13 mouse cellular contexts compared by ENCODE assay signal in the genomic region with DNA sequence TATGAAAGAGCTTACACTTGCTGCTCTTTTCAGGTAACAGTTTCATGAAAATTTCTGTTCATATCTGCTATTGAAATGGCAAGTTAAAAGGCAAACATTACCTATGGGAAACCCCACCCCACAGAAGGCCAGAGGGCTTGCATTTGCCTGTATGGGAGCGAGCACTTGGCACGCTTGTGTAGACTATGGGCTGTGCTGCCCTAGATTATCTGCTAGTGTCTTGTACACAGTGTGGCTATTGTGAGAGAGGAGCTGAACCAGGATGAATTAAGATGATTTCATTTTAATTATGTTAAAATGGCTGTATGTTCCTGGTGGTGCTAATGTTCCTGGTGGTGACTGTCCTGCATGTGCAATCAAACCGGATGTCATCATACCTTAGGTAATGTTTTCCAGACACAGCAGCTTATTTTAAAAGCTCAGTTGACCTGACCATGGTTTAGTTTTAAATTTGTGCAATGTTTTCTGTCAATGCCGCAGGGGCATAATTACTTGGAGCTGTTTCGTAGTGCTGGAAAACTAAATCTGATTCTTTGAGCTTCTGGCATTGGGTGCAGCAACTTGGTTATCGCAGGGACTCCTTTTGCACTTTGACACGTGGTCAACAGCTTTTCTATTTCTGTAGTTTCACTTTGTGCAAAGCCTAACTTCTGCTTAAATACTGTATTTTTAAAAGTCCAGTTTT. TPM values are rescaled to one million over a fixed set of nuclear protein-coding genes. Genes with fewer than 3 reads are reported as not detected.
DNase-seq lines count a peak whose midpoint lies in the region; ATAC-seq and TF ChIP-seq lines count a peak whose summit lies in the region.
"Had no signal": no experiment of that assay in that cellular context is flagged by ENCODE, and none has a peak within 500 bp of the region (broad histone marks: within the 10 kb centered on the region; RNA-seq: fewer than 3 reads in every experiment).

No protein-coding gene starts in this region.

- no peak overlapping the region for H3K9ac ChIP-seq in embryonic facial prominence, embryonic 14.5 days (ENCODE audit: low read depth, low read length)
- no peak overlapping the region for H3K9ac ChIP-seq in liver, embryonic 15.5 days
- H3K9ac ChIP-seq: neural tube, embryonic 12.5 days had no signal

- no peak for TF ChIP-seq CTCF in layer of hippocampus, adult 2 months (conservative IDR thresholded peaks at IDR 0.05)

- peaks cover 34% of the 10 kb centered on the region for H3K4me1 ChIP-seq in embryonic facial prominence, embryonic 14.5 days (ENCODE audit: control insufficient read depth, insufficient read depth, low read length)
- H3K4me1 ChIP-seq in liver, embryonic 15.5 days (replicated peaks) = peaks cover 18% of the 10 kb centered on the region

- peak overlapping the region; percentile 16; the same call in 1 of the 2 replicates for H3K4me2 ChIP-seq in embryonic facial prominence, embryonic 14.5 days (ENCODE audit: low read depth, low read length)
- peak overlapping the region; percentile 5; the same call in 1 of the 2 replicates for H3K4me2 ChIP-seq in liver, embryonic 15.5 days
- H3K4me2 ChIP-seq: neural tube, embryonic 12.5 days had no signal

- ATAC-seq in embryonic facial prominence, embryonic 14.5 days (ENCODE audit: low read depth) = no peak
- no peak for ATAC-seq in liver, embryonic 15.5 days (ENCODE audit: insufficient read depth)
- ATAC-seq in erythroid progenitor cell, adult 5-6 weeks (replicated peaks; ENCODE audit: low FRiP score, poor library complexity, severe bottlenecking) = no peak

- no peaks in the 10 kb centered on the region for H3K9me3 ChIP-seq in embryonic facial prominence, embryonic 14.5 days (ENCODE audit: control insufficient read depth, low read length)
- H3K9me3 ChIP-seq in liver, embryonic 15.5 days (replicated peaks) = no peaks in the 10 kb centered on the region
- H3K9me3 ChIP-seq: heart, embryonic 10.5 days; neural tube, embryonic 12.5 days had no signal

- no peaks in the 10 kb centered on the region for H3K36me3 ChIP-seq in embryonic facial prominence, embryonic 14.5 days (ENCODE audit: control insufficient read depth, insufficient read depth, low read length)
- no peaks in the 10 kb centered on the region for H3K36me3 ChIP-seq in liver, embryonic 15.5 days (replicated peaks)
- H3K36me3 ChIP-seq: neural tube, embryonic 12.5 days had no signal

- 39% methylated on average over 7 of the region's 7 CpGs for WGBS in embryonic facial prominence, embryonic 14.5 days
- WGBS in liver, embryonic 15.5 days (ENCODE audit: insufficient replicate concordance) = 49% methylated on average over 7 of the region's 7 CpGs

- H3K27ac ChIP-seq in layer of hippocampus, adult 2 months = peak overlapping the region; percentile 54
- H3K27ac ChIP-seq in embryonic facial prominence, embryonic 14.5 days (replicated peaks; ENCODE audit: low read depth, low read length) = peak overlapping the region; percentile 39; the same call in 1 of the 2 replicates
- H3K27ac ChIP-seq in liver, embryonic 15.5 days (replicated peaks) = no peak overlapping the region
- H3K27ac ChIP-seq: neural tube, embryonic 12.5 days had no signal

- peak overlapping the region; percentile 63; the same call in 1 of the 2 replicates for H3K4me3 ChIP-seq in layer of hippocampus, adult 2 months
- no peak overlapping the region; the same call in 1 of the 2 replicates for H3K4me3 ChIP-seq in embryonic facial prominence, embryonic 14.5 days (ENCODE audit: low read depth, low read length)
- no peak overlapping the region for H3K4me3 ChIP-seq in liver, embryonic 15.5 days (replicated peaks)
- H3K4me3 ChIP-seq: erythroblast, embryonic 14.5 days; heart, embryonic 10.5 days; neural tube, embryonic 12.5 days had no signal

- H3K27me3 ChIP-seq in embryonic facial prominence, embryonic 14.5 days (replicated peaks; ENCODE audit: control insufficient read depth, insufficient read depth, low read length) = no peaks in the 10 kb centered on the region
- peaks cover 5% of the 10 kb centered on the region; the same call in 1 of the 2 replicates for H3K27me3 ChIP-seq in liver, embryonic 15.5 days
- H3K27me3 ChIP-seq: neural tube, embryonic 12.5 days had no signal

- peak; percentile 24 for DNase-seq in adrenal gland, postnatal 14 days
- no peak for DNase-seq in adrenal gland, postnatal 36 days
- DNase-seq in layer of hippocampus, adult 2 months (ENCODE audit: low spot score in 2 of 2) = no peak
- no peak for DNase-seq in layer of hippocampus, postnatal 25 days (ENCODE audit: extremely low spot score in 1 of 2, low spot score in 1 of 2)
- DNase-seq in embryonic facial prominence, embryonic 14.5 days (ENCODE audit: low spot score) = no peak
- no peak for DNase-seq in c-Kit-positive CD71-positive TER-119-positive erythroid progenitor cells, embryonic 14.5 days (ENCODE audit: low spot score)
- DNase-seq: B cell, adult 2 months; right cerebral cortex, postnatal 4 days had no signal

RNA-seq across cellular contexts. Expression of a gene that starts 3.8 kb away (rescaled TPM):
- total RNA-seq in adrenal gland, postnatal 14 days (2021) = 23.0 and 23.6 TPM in 2 replicates
- total RNA-seq in adrenal gland, postnatal 36 days (2021) = 10 to 100 TPM; 19.9 to 20.2 TPM
- 10 to 100 TPM; 31.1 to 32.4 TPM for total RNA-seq in layer of hippocampus, adult 2 months (2021)
- total RNA-seq in layer of hippocampus, postnatal 25 days (2021) = 10 to 100 TPM; 26.0 to 29.3 TPM
- polyA plus RNA-seq in embryonic facial prominence, embryonic 14.5 days (2014; fragmentation: Nextera tagmentation; extraction: Ambion mirVana) = 23.2 and 24.1 TPM in 2 replicates
- polyA plus RNA-seq in liver, embryonic 15.5 days (2015; fragmentation: Nextera tagmentation; extraction: Ambion mirVana) = 3.5 and 3.8 TPM in 2 replicates
- 5.4 and 5.9 TPM in 2 replicates for total RNA-seq in erythroid progenitor cell, adult 5-6 weeks (2015; ENCODE audit: low replicate concordance)
- 3.3 and 10.8 TPM in 2 replicates for total RNA-seq in erythroid progenitor cell, adult 5-6 weeks (2017; ENCODE audit: low replicate concordance)
